Mouse (Mus musculus): ENCODE measurements at regions not wholly inside any gene's neighbourhood (a gene's known extent, or its start where the extent isn't known, plus 50 kb on each side); places are given as distances from the start of the nearest gene placed in this dataset.

- Histone ChIP-seq H3K27ac (no peak overlapping the region), H3K9me3 (no peaks in the 10 kb centered on the region), H3K27me3 (no peaks in the 10 kb centered on the region), H3K9ac (no peak overlapping the region), H3K4me3 (no peak overlapping the region), H3K4me2 (replicated peaks) (no peak overlapping the region), H3K36me3 (no peaks in the 10 kb centered on the region), H3K4me1 (no peaks in the 10 kb centered on the region)
- no peak for ATAC-seq (ENCODE audit: insufficient number of reproducible peaks, insufficient read depth, low FRiP score, low TSS enrichment)
- WGBS: 38% methylated on average over 4 of the region's 4 CpGs
These were observed 70.8 kb downstream of the Pcdh18 start for GRCm38 (mm10) chr3:49686182-49686895.

GRCm38 (mm10) chr3:49674921-49675320, 82.2 kb downstream of the Pcdh18 start:
- Histone ChIP-seq H3K4me1 (no peaks in the 10 kb centered on the region), H3K9me3 (no peaks in the 10 kb centered on the region), H3K27me3 (no peaks in the 10 kb centered on the region), H3K9ac (no peak overlapping the region), H3K36me3 (no peaks in the 10 kb centered on the region), H3K4me2 (replicated peaks) (no peak overlapping the region), H3K4me3 (no peak overlapping the region), H3K27ac (no peak overlapping the region)
- WGBS: 81% methylated on average over 6 of the region's 6 CpGs
- no peak for ATAC-seq (ENCODE audit: insufficient number of reproducible peaks, insufficient read depth, low FRiP score, low TSS enrichment)

GRCm38 (mm10) chr3:49672685-49673184, 84.4 kb downstream of the Pcdh18 start:
- ATAC-seq (ENCODE audit: insufficient number of reproducible peaks, insufficient read depth, low FRiP score, low TSS enrichment): no peak

GRCm38 (mm10) chr3:49667543-49668338, 89.4 kb downstream of the Pcdh18 start:
- Histone ChIP-seq H3K9ac (no peak overlapping the region), H3K9me3 (no peaks in the 10 kb centered on the region), H3K27ac (no peak overlapping the region), H3K36me3 (no peaks in the 10 kb centered on the region), H3K4me3 (no peak overlapping the region), H3K4me2 (replicated peaks) (no peak overlapping the region), H3K27me3 (no peaks in the 10 kb centered on the region), H3K4me1 (no peaks in the 10 kb centered on the region)
- WGBS: 74% methylated on average over 9 of the region's 9 CpGs
- no peak for ATAC-seq (ENCODE audit: insufficient number of reproducible peaks, insufficient read depth, low FRiP score, low TSS enrichment)

More at GRCm38 (mm10) chr3:49672685-49673184, 84.4 kb downstream of the Pcdh18 start:
- H3K9me3 ChIP-seq: no peaks in the 10 kb centered on the region
- no peaks in the 10 kb centered on the region for H3K27me3 ChIP-seq
- no peaks in the 10 kb centered on the region for H3K36me3 ChIP-seq
- no peaks in the 10 kb centered on the region for H3K4me1 ChIP-seq
- no peak overlapping the region for H3K4me3 ChIP-seq
- H3K27ac ChIP-seq: no peak overlapping the region
- H3K4me2 ChIP-seq (replicated peaks): no peak overlapping the region
- no peak overlapping the region for H3K9ac ChIP-seq
- WGBS: 62% methylated on average over 2 of the region's 2 CpGs

GRCm38 (mm10) chr3:49666516-49666915, 90.6 kb downstream of the Pcdh18 start:
- Histone ChIP-seq H3K9me3 (no peaks in the 10 kb centered on the region), H3K9ac (no peak overlapping the region), H3K27me3 (no peaks in the 10 kb centered on the region), H3K4me2 (replicated peaks) (no peak overlapping the region), H3K4me3 (no peak overlapping the region), H3K4me1 (no peaks in the 10 kb centered on the region), H3K36me3 (no peaks in the 10 kb centered on the region), H3K27ac (no peak overlapping the region)
- WGBS: 87% methylated on average over 2 of the region's 2 CpGs
- ATAC-seq (ENCODE audit: insufficient number of reproducible peaks, insufficient read depth, low FRiP score, low TSS enrichment): no peak

- no peaks in the 10 kb centered on the region for H3K36me3 ChIP-seq
- WGBS: 38% methylated on average over 1 of the region's 1 CpGs
- ATAC-seq (ENCODE audit: insufficient number of reproducible peaks, insufficient read depth, low FRiP score, low TSS enrichment): no peak
- H3K4me1 ChIP-seq: peaks cover 2% of the 10 kb centered on the region; the same call in 1 of the 2 replicates
- no peaks in the 10 kb centered on the region for H3K27me3 ChIP-seq
- H3K9ac ChIP-seq: no peak overlapping the region
- no peak overlapping the region for H3K4me2 ChIP-seq (replicated peaks)
- H3K4me3 ChIP-seq: no peak overlapping the region
- no peak overlapping the region for H3K27ac ChIP-seq
- H3K9me3 ChIP-seq: no peaks in the 10 kb centered on the region
These were observed 108.3 kb downstream of the Pcdh18 start for GRCm38 (mm10) chr3:49648895-49649175.

- H3K36me3 ChIP-seq: no peaks in the 10 kb centered on the region
- no peak for ATAC-seq (ENCODE audit: insufficient number of reproducible peaks, insufficient read depth, low FRiP score, low TSS enrichment)
- WGBS: 86% methylated on average over 5 of the region's 5 CpGs
- H3K27me3 ChIP-seq: no peaks in the 10 kb centered on the region
- no peak overlapping the region for H3K9ac ChIP-seq
- no peaks in the 10 kb centered on the region for H3K9me3 ChIP-seq
- peaks cover 6% of the 10 kb centered on the region; the same call in 1 of the 2 replicates for H3K4me1 ChIP-seq
- H3K27ac ChIP-seq: no peak overlapping the region
- H3K4me2 ChIP-seq (replicated peaks): no peak overlapping the region
- no peak overlapping the region for H3K4me3 ChIP-seq
These were observed 108.9 kb downstream of the Pcdh18 start for GRCm38 (mm10) chr3:49648040-49648894.

GRCm38 (mm10) chr3:49644993-49645392, 112.1 kb downstream of the Pcdh18 start:
- WGBS: 95% methylated on average over 4 of the region's 4 CpGs
- Histone ChIP-seq H3K36me3 (no peaks in the 10 kb centered on the region), H3K4me1 (peaks cover 10% of the 10 kb centered on the region; the same call in 1 of the 2 replicates), H3K9me3 (no peaks in the 10 kb centered on the region), H3K27ac (no peak overlapping the region), H3K4me2 (replicated peaks) (no peak overlapping the region), H3K27me3 (no peaks in the 10 kb centered on the region), H3K4me3 (no peak overlapping the region), H3K9ac (no peak overlapping the region)
- no peak for ATAC-seq (ENCODE audit: insufficient number of reproducible peaks, insufficient read depth, low FRiP score, low TSS enrichment)

GRCm38 (mm10) chr3:49643871-49644270, 113.3 kb downstream of the Pcdh18 start:
- H3K4me2 ChIP-seq (replicated peaks): no peak overlapping the region
- H3K4me3 ChIP-seq: no peak overlapping the region
- H3K9ac ChIP-seq: no peak overlapping the region
- peak overlapping the region; percentile 81 for H3K27ac ChIP-seq
- no peaks in the 10 kb centered on the region for H3K36me3 ChIP-seq
- H3K9me3 ChIP-seq: no peaks in the 10 kb centered on the region
- peaks cover 10% of the 10 kb centered on the region; the same call in 1 of the 2 replicates for H3K4me1 ChIP-seq
- WGBS: 89% methylated on average over 8 of the region's 8 CpGs
- H3K27me3 ChIP-seq: no peaks in the 10 kb centered on the region
- 0 out of 2 replicates have a peak, but pooled peaks have one; percentile 35 for ATAC-seq (ENCODE audit: insufficient number of reproducible peaks, insufficient read depth, low FRiP score, low TSS enrichment)

GRCm38 (mm10) chr3:49641966-49642758, 115.0 kb downstream of the Pcdh18 start:
- H3K36me3 ChIP-seq: no peaks in the 10 kb centered on the region
- no peaks in the 10 kb centered on the region for H3K9me3 ChIP-seq
- H3K4me3 ChIP-seq: no peak overlapping the region
- ATAC-seq (ENCODE audit: insufficient number of reproducible peaks, insufficient read depth, low FRiP score, low TSS enrichment): peak; percentile 91
- H3K4me2 ChIP-seq (replicated peaks): no peak overlapping the region
- H3K4me1 ChIP-seq: peaks cover 10% of the 10 kb centered on the region; the same call in 1 of the 2 replicates
- 7% methylated on average over 4 of the region's 4 CpGs for WGBS
- H3K27me3 ChIP-seq: no peaks in the 10 kb centered on the region
- H3K9ac ChIP-seq: no peak overlapping the region
- H3K27ac ChIP-seq: peak overlapping the region; percentile 83

- Histone ChIP-seq H3K4me2 (replicated peaks) (no peak overlapping the region), H3K27ac (peak overlapping the region; percentile 74), H3K9ac (no peak overlapping the region), H3K4me3 (no peak overlapping the region), H3K27me3 (no peaks in the 10 kb centered on the region), H3K9me3 (no peaks in the 10 kb centered on the region), H3K4me1 (peaks cover 10% of the 10 kb centered on the region; the same call in 1 of the 2 replicates), H3K36me3 (no peaks in the 10 kb centered on the region)
- no peak for ATAC-seq (ENCODE audit: insufficient number of reproducible peaks, insufficient read depth, low FRiP score, low TSS enrichment)
- WGBS: 36% methylated on average over 1 of the region's 1 CpGs
These were observed 115.7 kb downstream of the Pcdh18 start for GRCm38 (mm10) chr3:49641411-49641810.

Data from embryonic facial prominence, embryonic 12.5 days (tissue).